Mouse (Mus musculus) CH12.LX (cell line): ENCODE data around the gene Sorcs1. TPM values are rescaled to one million over a fixed set of nuclear protein-coding genes. Genes with fewer than 3 reads are reported as not detected.

Experiments
- DNase-seq: peaks from one replicate; pipeline ENCODE4 v3.0.0-alpha.2; 2013; ENCODE audit errors: extremely low read depth
- H3K27ac ChIP-seq: 2 replicates; pipeline ENCODE4 v1.5.1; 2012; ENCODE audit warnings: low read depth, mild to moderate bottlenecking, control low read depth, moderate library complexity; ENCODE audit not compliant: insufficient read depth
- H3K27me3 ChIP-seq: replicated peaks from 2 replicates; pipeline ENCODE3; 2012; ENCODE audit warnings: inconsistent platforms
- H3K36me3 ChIP-seq, 2 experiments: replicated peaks in 1 of 2; 2 replicates each; pipeline versions ENCODE3 to v1.6.1; 2012; ENCODE audit warnings: inconsistent platforms in 1 of 2, low read length in 1 of 2, mild to moderate bottlenecking in 1 of 2, mixed read lengths in 1 of 2, moderate library complexity in 1 of 2; ENCODE audit not compliant: control insufficient read depth in 1 of 2, insufficient read depth in 1 of 2
- H3K4me1 ChIP-seq, 2 experiments: 2 replicates each; pipeline ENCODE4 v1.6.1; 2012; ENCODE audit warnings: inconsistent platforms in 1 of 2, moderate library complexity in 1 of 2; ENCODE audit not compliant: insufficient read depth in 2 of 2, control insufficient read depth in 1 of 2
- H3K4me2 ChIP-seq: 2 replicates; pipeline ENCODE4 v1.6.1; 2012; ENCODE audit warnings: low read depth, mild to moderate bottlenecking, control low read depth; ENCODE audit not compliant: poor library complexity, insufficient read depth, severe bottlenecking
- H3K4me3 ChIP-seq, 3 experiments: fragments of 150-350 bp in 1 of 3; sonication (generic) in 1 of 3; replicated peaks in 1 of 3; 2 replicates each; pipeline versions ENCODE3 to v1.5.1; 2011 to 2012; ENCODE audit warnings: low read depth in 2 of 3, low read length in 2 of 3, mild to moderate bottlenecking in 2 of 3, moderate library complexity in 2 of 3, control low read depth in 1 of 3, improper control_type of control experiment in 1 of 3, inconsistent platforms in 1 of 3, mixed read lengths in 1 of 3; ENCODE audit not compliant: poor library complexity in 1 of 3
- H3K79me2 ChIP-seq: replicated peaks from 2 replicates; pipeline ENCODE4 v1.6.1; 2012; ENCODE audit warnings: mild to moderate bottlenecking, moderate library complexity; ENCODE audit not compliant: control insufficient read depth, poor library complexity, insufficient read depth, severe bottlenecking; ENCODE audit errors: extremely low read depth
- H3K9ac ChIP-seq: 2 replicates; pipeline ENCODE4 v1.6.1; 2012; ENCODE audit warnings: low read depth, mild to moderate bottlenecking, control low read depth, moderate library complexity; ENCODE audit not compliant: insufficient read depth
- H3K9me3 ChIP-seq: replicated peaks from 2 replicates; pipeline ENCODE3; 2012; ENCODE audit warnings: low read length, inconsistent platforms, mixed read lengths
- CHD1 ChIP-seq: IDR thresholded peaks from 2 replicates; pipeline ENCODE4 v1.6.1; 2012; ENCODE audit warnings: low read depth, low read length, improper control_type of control experiment, inconsistent platforms
- CTCF ChIP-seq, 2 experiments: IDR thresholded peaks in 1 of 2; conservative IDR thresholded peaks in 1 of 2; 2 replicates each; pipeline ENCODE4 v1.5.1; 2011 to 2012; ENCODE audit warnings: low read depth in 2 of 2, low read length in 2 of 2, improper control_type of control experiment in 1 of 2, inconsistent platforms in 1 of 2, mild to moderate bottlenecking in 1 of 2, moderate library complexity in 1 of 2
- E2F4 ChIP-seq: IDR thresholded peaks from 2 replicates; pipeline ENCODE4 v1.6.1; 2011; ENCODE audit warnings: low read depth, low read length, improper control_type of control experiment; ENCODE audit not compliant: insufficient replicate concordance
- ELF1 ChIP-seq: IDR thresholded peaks from 2 replicates; pipeline ENCODE4 v1.6.1; 2014; ENCODE audit warnings: low read depth, mild to moderate bottlenecking, inconsistent platforms, low read length, improper control_type of control experiment
- IRF4 ChIP-seq: IDR thresholded peaks from 2 replicates; pipeline ENCODE4 v1.6.1; 2014; ENCODE audit warnings: low read depth, mild to moderate bottlenecking, inconsistent platforms, low read length, improper control_type of control experiment
- JUN ChIP-seq: IDR thresholded peaks from 2 replicates; pipeline ENCODE4 v1.6.1; 2011; ENCODE audit warnings: low read depth, mild to moderate bottlenecking, low read length, improper control_type of control experiment, moderate library complexity; ENCODE audit not compliant: insufficient read depth
- JUND ChIP-seq: conservative IDR thresholded peaks from 2 replicates; pipeline ENCODE4 v1.6.1; 2011; ENCODE audit warnings: low read depth, low read length, improper control_type of control experiment
- KAT2A ChIP-seq: IDR thresholded peaks from 2 replicates; pipeline ENCODE4 v1.6.1; 2012; ENCODE audit warnings: low read length, improper control_type of control experiment, inconsistent platforms; ENCODE audit not compliant: insufficient replicate concordance
- MAX ChIP-seq: IDR thresholded peaks from 2 replicates; pipeline ENCODE4 v1.6.1; 2011; ENCODE audit warnings: low read length, improper control_type of control experiment
- MAZ ChIP-seq: IDR thresholded peaks from 2 replicates; pipeline ENCODE4 v1.6.1; 2012; ENCODE audit warnings: low read depth, mild to moderate bottlenecking, inconsistent platforms, low read length, improper control_type of control experiment, moderate library complexity
- MEF2A ChIP-seq: IDR thresholded peaks from 2 replicates; pipeline ENCODE4 v1.6.1; 2014; ENCODE audit warnings: low read depth, mild to moderate bottlenecking, inconsistent platforms, low read length, improper control_type of control experiment, borderline replicate concordance
- MYC ChIP-seq: IDR thresholded peaks from 2 replicates; pipeline ENCODE4 v1.6.1; 2011; ENCODE audit warnings: low read depth, mild to moderate bottlenecking, improper control_type of control experiment, low read length
- NELFE ChIP-seq: IDR thresholded peaks from 2 replicates; pipeline ENCODE4 v1.6.1; 2011; ENCODE audit warnings: low read depth, low read length, improper control_type of control experiment
- PAX5 ChIP-seq: IDR thresholded peaks from 2 replicates; pipeline ENCODE4 v1.6.1; 2012; ENCODE audit warnings: low read length, inconsistent platforms, mixed read lengths
- POLR2A ChIP-seq: IDR thresholded peaks from 2 replicates; pipeline ENCODE4 v1.6.1; 2011; ENCODE audit warnings: low read depth, mild to moderate bottlenecking, improper control_type of control experiment, low read length
- POLR2AphosphoS2 ChIP-seq: IDR thresholded peaks from 2 replicates; pipeline ENCODE4 v1.6.1; 2011; ENCODE audit warnings: low read depth, low read length, improper control_type of control experiment
- RAD21 ChIP-seq: IDR thresholded peaks from 2 replicates; pipeline ENCODE4 v1.6.1; 2011; ENCODE audit warnings: low read depth, mild to moderate bottlenecking, low read length, improper control_type of control experiment, moderate library complexity
- RCOR1 ChIP-seq: conservative IDR thresholded peaks from 2 replicates; pipeline ENCODE4 v1.6.1; 2012; ENCODE audit warnings: low read depth, mild to moderate bottlenecking, inconsistent platforms, low read length, improper control_type of control experiment
- SIN3A ChIP-seq: IDR thresholded peaks from 2 replicates; pipeline ENCODE4 v1.6.1; 2012; ENCODE audit warnings: low read length, improper control_type of control experiment, inconsistent platforms
- TCF12 ChIP-seq: IDR thresholded peaks from 2 replicates; pipeline ENCODE4 v1.6.1; 2014; ENCODE audit warnings: low read depth, mild to moderate bottlenecking, inconsistent platforms, low read length, improper control_type of control experiment
- UBTF ChIP-seq: IDR thresholded peaks from 2 replicates; pipeline ENCODE4 v1.6.1; 2012; ENCODE audit warnings: low read depth, mild to moderate bottlenecking, inconsistent platforms, low read length, improper control_type of control experiment, moderate library complexity
- USF1 ChIP-seq: IDR thresholded peaks from 2 replicates; pipeline ENCODE4 v1.6.1; 2014; ENCODE audit warnings: low read depth, mild to moderate bottlenecking, inconsistent platforms, low read length, improper control_type of control experiment
- USF2 ChIP-seq: conservative IDR thresholded peaks from 2 replicates; pipeline ENCODE4 v1.6.1; 2011; ENCODE audit warnings: low read depth, low read length, improper control_type of control experiment
- ZMIZ1 ChIP-seq: IDR thresholded peaks from 2 replicates; pipeline ENCODE4 v1.6.1; 2012; ENCODE audit warnings: low read depth, mild to moderate bottlenecking, inconsistent platforms, low read length, improper control_type of control experiment
- ZNF384 ChIP-seq: IDR thresholded peaks from 2 replicates; pipeline ENCODE4 v1.6.1; 2012; ENCODE audit warnings: low read depth, low read length, improper control_type of control experiment, inconsistent platforms
- dilution Hi-C: fragments of 300-500 bp; cut with MboI; formaldehyde crosslinking; loops from 2 replicates; pipeline ENCODE4 v1.14.3; 2020; ENCODE audit warnings: low sequenced_read_pairs; ENCODE audit not compliant: extremely low pct_unique_long_range_greater_than_20kb, extremely low pct_ligation_motif_present
- in situ Hi-C: fragments of 300-500 bp; cut with MboI; formaldehyde crosslinking; loops from 3 replicates; pipeline ENCODE4 v1.14.3; 2019; ENCODE audit warnings: low sequenced_read_pairs, low pct_ligation_motif_present, low pct_unique_long_range_greater_than_20kb, mixed read lengths
- polyA plus RNA-seq: library from polyadenylated mRNA; unstranded; fragments of >175 nt; gene quantifications from 2 replicates; pipeline ENCODE4 v1.2.1, GENCODE M21; 2012; ENCODE audit warnings: low read depth; ENCODE audit not compliant: insufficient read length
- total RNA-seq, 2 experiments: library from RNA; depleted of rRNA; stranded (reverse); fragments of 300-350 nt in 1 of 2; fragments of >200 nt in 1 of 2; gene quantifications; 2 replicates each; pipeline ENCODE4 v1.2.3; 2012 to 2014

Gene Sorcs1
- total and polyA plus RNA-seq, 3 experiments, result 0.08 TPM; not detected in 2

DNA sequence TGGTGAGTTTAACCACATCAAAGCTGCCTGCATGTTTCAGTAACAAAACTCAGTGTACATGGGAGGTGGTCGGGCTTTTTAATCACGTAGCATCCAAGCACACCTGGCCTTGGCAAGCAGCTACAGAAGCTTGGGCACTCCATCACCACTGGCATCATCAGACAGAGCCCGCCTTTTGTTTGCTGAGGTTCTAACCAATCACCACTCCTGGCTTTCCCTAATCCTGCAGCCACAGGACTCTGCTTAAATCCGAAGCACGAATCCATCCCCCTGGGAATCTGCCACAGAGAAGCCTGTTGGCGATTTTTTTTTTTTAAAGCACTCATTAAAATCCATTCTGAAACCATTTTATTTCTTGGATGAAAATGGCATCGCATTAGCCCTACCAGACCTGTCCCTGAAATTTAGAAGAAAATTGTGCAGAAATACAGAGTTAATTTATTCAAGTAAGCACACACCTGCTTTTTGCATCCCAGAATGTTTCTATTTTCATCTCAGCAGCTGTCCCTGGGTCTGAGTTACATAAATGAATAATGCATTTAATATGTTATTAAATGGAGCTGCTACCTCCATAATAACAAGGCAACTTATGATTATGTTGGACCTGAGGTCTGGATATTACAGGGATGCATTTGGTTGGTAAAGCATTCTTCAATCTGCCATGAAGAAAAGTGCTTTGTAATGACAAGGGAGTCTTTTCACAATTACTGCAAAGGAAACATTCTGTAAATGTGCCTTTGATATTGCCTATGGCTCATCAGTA lies 463.8 kb downstream of the Sorcs1 start:
- Histone ChIP-seq H3K9ac (no peak overlapping the region), H3K4me2 (no peak overlapping the region), H3K27ac (no peak overlapping the region), H3K9me3 (peaks cover 53% of the 10 kb centered on the region), H3K27me3 (no peaks in the 10 kb centered on the region), H3K4me1 (0 out of 4 replicates have a peak, but pooled peaks cover 0 to 2% of the 10 kb centered on the region in 2 experiments), H3K4me3 (no peak overlapping the region), H3K36me3 (no peaks in the 10 kb centered on the region), H3K79me2 (no peaks in the 10 kb centered on the region)
- dilution Hi-C loops (no loop called here), in situ Hi-C loops (no loop called here)
- TF ChIP-seq ZNF384, result no peak
- TF ChIP-seq POLR2AphosphoS2, result no peak
- no peak for TF ChIP-seq PAX5
- TF ChIP-seq IRF4, result no peak
- no peak for TF ChIP-seq TCF12
- TF ChIP-seq RCOR1, result no peak
- TF ChIP-seq USF1, result no peak
- TF ChIP-seq POLR2A, result no peak
- no peak for TF ChIP-seq MYC
- no peak for TF ChIP-seq CTCF (conservative IDR thresholded peaks at IDR 0.05 in 1 of 2, IDR thresholded peaks at IDR 0.05 in 1 of 2; ENCODE audit: low read depth in 2 of 2, low read length in 2 of 2)
- no peak for DNase-seq

DNA sequence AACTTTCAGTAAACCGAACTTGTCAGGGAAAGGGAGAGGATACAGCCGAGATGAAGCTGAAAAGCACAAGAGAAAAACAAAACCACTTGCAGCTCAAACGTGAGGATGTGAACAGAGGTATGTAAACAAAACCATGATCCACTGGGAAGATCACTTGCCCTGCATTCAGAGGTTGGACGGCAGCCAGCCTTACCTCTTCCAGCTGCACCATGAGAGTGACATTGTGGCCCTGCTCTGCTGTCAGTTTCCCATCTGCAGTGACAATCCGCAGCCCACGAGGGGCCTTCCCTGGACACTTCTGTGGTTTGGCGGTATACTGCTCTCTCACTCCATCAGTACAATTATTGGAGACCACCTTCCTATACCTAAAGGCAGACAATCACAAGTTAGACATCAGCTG lies 468.0 kb downstream of the Sorcs1 start:
- no peak overlapping the region for H3K27ac ChIP-seq
- dilution Hi-C loops, result no loop called here

DNA sequence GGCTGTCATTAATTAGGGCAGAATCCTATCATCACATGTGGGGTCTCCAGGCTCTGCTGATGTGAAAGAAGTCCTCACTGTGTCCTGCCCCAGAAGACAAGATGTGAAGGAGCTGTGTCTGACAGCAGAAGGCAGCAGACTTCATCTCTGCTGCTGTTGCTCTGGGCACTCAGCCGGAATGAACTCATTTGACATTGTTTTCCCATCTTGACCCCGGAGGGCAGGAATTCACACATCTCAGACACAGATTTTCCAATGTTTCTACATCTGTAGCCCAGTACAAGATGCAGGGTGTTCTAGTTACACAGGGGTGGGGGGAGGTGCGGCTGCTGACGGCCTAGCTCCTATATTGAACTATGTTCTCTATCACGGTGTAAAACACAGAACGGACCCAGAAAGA lies 474.1 kb downstream of the Sorcs1 start:
- H3K9me3 ChIP-seq, result peaks cover 49% of the 10 kb centered on the region
- H3K4me2 ChIP-seq, result no peak overlapping the region
- dilution Hi-C loops, result no loop called here
- TF ChIP-seq SIN3A (no peak), POLR2A (no peak), MAZ (no peak), IRF4 (no peak), RCOR1 (no peak), POLR2AphosphoS2 (no peak), ZMIZ1 (no peak), ELF1 (no peak), NELFE (no peak), RAD21 (no peak), MEF2A (no peak), KAT2A (no peak), UBTF (no peak), MYC (no peak), E2F4 (no peak), CTCF (conservative IDR thresholded peaks at IDR 0.05 in 1 of 2, IDR thresholded peaks at IDR 0.05 in 1 of 2; ENCODE audit: low read depth in 2 of 2, low read length in 2 of 2) (no peak), ZNF384 (no peak), JUND (no peak), CHD1 (no peak)
- no peak overlapping the region for H3K4me3 ChIP-seq
- no peak overlapping the region for H3K9ac ChIP-seq
- no peaks in the 10 kb centered on the region for H3K4me1 ChIP-seq
- in situ Hi-C loops, result no loop called here
- no peak for DNase-seq
- H3K79me2 ChIP-seq, result no peaks in the 10 kb centered on the region
- H3K27ac ChIP-seq, result no peak overlapping the region
- no peaks in the 10 kb centered on the region for H3K27me3 ChIP-seq
- H3K36me3 ChIP-seq, result no peaks in the 10 kb centered on the region

More for the DNA sequence above, 468.0 kb downstream of the Sorcs1 start:
- in situ Hi-C loops, result no loop called here
- no peaks in the 10 kb centered on the region for H3K79me2 ChIP-seq
- H3K4me2 ChIP-seq, result no peak overlapping the region
- TF ChIP-seq KAT2A, result no peak
- no peak for TF ChIP-seq JUN
- no peak for TF ChIP-seq MAX
- TF ChIP-seq UBTF, result no peak
- no peak for TF ChIP-seq USF2
- 0 out of 4 replicates have a peak, but pooled peaks cover 0 to 2% of the 10 kb centered on the region in 2 experiments for H3K4me1 ChIP-seq
- H3K36me3 ChIP-seq, result no peaks in the 10 kb centered on the region
- H3K9ac ChIP-seq, result no peak overlapping the region
- H3K4me3 ChIP-seq, result no peak overlapping the region
- no peak for DNase-seq
- no peaks in the 10 kb centered on the region for H3K27me3 ChIP-seq
- H3K9me3 ChIP-seq, result peaks cover 47% of the 10 kb centered on the region
